Mouse (Mus musculus) adipocyte (in vitro differentiated cells): ENCODE results near the gene Tbx10.
"Not testable (repeated sequence)": the region's sequence is repeated elsewhere in the genome, so short reads cannot be mapped to it uniquely, and the experiment has no call there.

Experiments
- DNase-seq: peaks from one replicate; pipeline ENCODE4 v3.0.0-alpha.2; 2016; ENCODE audit warnings: low spot score

Tbx10 gene

DNA sequence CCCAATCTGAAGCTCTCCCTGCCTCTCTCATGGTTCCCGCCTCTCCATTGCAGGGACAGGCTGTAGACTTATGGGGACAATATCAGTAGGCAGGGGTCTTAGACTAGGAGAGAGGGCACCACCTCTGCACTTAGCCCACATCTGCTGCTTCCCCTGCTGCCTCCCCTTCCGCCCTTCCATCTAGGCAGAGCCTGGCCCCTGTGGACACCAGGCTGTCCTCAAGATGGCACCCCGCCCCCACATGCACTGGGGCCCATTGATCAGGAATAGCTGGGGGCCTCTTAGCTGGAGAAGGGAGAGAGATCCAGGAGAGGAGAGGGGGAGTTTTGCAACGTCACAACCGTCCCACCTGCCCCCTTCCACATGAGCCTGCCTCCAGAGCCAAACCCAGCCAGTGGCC, at the start of gene Tbx10:
TSS of gene Tbx10 (plus strand) at position 337 of the 400 bp plus-strand sequence.
- no peak for DNase-seq

DNA sequence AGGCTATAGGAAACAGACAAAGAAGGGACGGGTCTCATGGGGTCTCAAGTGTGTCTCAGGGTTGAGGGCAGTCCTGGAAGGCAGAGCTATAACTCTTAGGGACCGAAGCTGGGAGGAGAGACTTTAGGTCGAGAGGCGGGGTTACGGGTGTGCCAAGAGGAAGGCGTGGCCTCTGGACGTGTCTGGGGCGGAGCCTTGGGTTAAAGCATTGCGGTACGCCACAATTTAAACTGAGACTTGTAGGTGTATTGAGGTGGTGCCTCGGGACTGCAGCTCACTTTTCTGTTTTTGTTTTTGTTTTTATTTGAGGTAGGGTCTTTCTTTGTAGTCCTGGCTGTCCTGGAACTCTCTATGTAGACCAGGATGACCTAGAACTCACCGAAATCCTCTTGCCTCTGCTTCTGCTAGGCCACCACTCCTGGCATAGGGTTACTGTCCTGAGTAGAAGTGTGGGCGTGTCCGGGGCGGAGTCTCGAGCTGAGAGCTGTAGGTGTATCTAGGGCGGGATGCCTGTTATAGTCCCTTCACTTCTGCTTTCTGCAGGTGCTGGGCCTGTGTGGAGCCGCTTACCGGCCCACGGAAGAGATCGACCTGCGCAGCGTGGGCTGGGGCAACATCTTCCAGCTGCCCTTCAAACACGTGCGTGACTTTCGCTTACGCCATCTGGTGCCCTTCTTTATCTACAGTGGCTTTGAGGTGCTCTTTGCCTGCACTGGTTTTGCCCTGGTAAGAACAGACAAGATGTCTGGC, 49.4 kb upstream of the Tbx10 start:
- DNase-seq, result no peak

DNA sequence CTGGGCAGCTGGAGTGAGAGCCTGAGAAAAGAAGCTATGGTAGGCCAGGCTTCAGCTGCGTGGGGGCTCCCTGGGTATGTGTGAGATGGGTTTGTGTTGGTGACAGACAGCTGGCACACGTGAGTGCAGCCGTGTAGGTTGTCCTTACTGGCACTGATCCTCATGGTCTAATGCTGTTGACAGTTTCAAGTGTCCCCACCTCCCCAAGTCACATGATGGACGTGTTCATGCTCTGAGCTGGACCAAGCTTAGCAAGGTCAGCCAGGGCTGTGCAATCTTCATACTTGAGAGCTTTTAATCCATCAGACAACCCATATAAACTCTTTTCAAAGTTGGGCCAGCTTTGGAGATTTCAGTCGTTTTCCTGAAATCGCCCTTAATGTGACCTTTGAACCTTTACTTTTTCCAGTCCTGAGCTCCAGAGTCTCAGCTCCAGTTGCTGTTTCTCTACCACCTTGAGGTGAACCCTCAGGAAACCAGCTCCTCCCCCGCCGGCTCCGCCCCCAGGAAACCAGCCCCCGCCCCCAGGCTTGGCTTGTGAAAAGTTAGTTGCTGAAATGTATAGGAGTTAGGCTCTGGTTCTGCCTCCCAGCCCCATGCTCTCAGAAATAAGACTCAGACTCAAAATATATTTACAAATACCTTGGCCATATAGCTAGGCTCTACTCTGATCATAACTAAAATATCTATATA, 46.5 kb upstream of the Tbx10 start:
- no peak for DNase-seq

DNA sequence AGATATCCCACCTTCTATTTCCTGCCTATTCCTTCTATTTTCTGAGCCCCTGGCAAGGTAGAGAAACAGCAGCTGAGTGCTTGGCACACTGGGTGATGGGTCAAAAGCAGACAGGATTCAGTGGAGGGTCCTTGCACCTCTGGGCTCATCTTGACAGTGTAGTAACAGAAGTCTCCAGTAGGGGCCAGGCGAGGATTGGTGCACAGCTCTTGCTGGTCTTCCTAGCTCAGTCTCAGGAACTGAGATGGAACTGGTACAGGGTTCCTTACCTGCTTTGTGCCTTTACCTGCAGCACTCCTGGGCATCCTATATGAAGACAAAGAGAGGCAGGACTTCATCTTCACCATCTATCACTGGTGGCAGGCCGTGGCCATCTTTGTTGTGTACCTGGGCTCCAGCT, 45.8 kb upstream of the Tbx10 start:
- peak; percentile 81 for DNase-seq

DNA sequence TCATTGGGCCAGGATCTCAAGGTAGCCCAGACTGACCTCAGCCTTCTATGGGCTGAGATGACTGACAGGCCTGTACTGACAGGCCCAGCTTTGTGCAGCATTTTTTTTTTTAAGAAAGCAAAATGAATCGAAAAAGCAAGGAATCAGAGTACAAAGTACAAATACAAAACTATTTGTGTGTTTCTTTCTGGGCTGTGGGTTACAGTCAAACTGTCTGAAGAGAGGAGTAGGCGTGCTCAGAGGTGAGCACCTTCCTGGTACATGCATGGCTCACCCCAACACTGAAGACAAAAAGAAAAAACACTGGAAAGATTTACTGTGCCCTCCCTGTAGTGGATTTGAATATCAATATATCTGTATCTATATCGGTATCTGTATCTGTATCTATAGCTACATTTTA, 44.7 kb upstream of the Tbx10 start:
- no peak for DNase-seq

DNA sequence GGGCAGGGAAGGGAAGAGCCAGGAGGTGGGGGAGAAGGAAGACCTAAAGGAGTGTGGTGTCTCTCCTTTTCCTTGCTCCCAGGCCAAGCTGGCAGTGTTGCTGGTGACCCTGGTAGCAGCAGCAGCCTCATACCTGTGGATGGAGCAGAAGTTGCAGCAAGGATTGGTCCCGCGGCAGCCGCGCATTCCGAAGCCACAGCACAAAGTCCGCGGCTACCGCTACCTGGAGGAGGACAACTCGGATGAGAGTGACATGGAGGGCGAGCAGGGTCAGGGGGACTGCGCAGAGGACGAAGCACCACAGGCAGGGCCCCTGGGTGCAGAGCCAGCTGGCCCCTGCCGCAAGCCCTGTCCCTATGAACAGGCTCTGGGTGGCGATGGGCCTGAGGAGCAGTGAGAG, 44.0 kb upstream of the Tbx10 start:
- no peak for DNase-seq

DNA sequence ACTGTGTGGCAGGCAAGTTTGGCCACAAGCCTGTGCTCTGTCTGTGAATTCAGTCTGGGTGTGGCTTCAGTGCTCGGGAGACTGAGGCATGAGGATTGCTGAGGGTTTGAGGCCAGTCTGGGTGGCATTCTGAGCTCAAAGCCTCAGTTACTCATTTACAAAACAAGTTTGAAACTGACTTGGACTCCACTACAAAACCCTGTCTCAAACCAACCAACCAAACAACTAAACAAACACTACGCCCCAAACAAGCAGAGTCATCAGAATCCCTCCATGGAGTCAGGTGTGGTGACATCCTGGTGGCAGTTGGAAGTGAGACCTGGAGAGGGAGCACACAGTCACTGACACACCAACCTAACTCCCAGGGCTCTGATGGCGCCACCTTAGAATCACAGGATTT, 42.2 kb upstream of the Tbx10 start:
- no peak for DNase-seq

DNA sequence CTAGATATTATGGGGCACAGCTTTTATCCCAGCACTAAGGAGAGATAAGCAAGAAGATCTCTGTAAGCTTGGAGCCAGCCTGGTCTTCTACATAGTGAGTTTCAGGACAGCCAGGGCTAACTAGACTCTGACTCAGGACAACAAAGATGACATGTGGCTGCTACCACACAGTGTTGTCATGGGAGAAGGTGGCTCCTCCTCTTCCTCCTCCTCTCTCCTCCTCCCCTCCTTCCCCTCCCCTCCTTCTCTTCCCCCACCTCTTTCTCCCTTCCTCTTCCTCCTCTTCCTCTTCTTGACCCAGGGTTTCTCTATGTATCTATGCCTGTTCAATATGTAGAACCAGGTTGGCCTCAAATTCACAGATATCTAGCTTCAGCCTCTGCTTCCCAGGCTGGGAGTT, 41.1 kb upstream of the Tbx10 start:
- no peak for DNase-seq

DNA sequence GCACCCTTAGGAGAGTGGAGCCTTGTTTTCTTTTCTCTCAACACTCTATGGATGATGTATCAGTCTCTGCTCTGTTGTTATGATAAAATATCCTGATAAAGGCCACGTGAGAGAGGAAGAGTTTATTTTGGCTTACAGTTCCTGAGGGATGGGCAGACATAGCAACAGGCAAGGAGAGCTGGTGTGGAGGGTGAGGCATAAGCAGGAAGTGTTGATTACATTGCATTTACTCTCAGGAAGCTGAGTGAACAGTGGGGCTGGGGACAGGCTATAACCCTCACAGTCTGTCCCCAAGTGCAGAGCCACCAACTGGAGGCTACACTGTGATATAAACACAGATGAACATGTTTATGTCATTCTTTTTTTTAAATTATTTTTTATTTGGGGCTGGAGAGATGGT, 40.5 kb upstream of the Tbx10 start:
- DNase-seq, result no peak

DNA sequence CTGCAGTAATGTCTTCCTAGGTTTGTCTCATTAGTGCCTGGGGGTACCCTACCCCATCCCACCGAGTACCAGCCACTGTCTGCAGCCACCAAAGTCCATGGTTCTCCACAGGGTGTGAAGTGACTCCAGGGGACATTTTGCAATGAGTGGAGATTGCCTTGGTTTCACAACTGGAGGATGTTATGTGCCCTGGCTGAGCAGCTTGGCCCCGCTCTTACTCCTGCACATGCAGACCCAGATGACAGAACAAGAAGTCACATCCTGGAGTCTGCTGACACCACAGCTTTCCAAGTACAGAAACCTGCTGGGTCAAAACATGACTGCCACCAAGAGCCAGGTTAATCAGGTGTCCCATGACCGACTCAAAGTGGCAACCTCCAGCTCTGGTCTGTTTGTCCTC, 37.5 kb upstream of the Tbx10 start:
- DNase-seq, result peak; percentile 30

DNA sequence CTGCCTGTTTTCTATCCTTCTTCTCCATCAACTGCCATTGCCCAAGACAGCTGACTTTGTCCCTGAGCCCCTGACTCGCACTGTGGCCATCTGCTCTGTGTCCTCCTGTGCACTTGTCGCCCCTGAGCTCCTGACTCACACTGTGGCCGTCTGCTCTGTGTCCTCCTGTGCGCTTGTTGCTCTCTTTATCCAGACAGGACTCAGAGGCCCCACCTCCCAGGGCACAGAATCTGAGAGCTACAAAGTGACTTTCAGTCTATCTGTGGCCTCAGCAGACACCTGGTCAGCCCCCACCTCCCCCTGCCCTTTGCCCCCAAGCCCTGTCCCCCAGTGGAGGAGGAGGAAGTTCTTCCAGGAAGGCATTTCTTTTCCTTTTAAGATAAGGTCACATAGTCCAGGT, 36.7 kb upstream of the Tbx10 start:
- no peak for DNase-seq

DNA sequence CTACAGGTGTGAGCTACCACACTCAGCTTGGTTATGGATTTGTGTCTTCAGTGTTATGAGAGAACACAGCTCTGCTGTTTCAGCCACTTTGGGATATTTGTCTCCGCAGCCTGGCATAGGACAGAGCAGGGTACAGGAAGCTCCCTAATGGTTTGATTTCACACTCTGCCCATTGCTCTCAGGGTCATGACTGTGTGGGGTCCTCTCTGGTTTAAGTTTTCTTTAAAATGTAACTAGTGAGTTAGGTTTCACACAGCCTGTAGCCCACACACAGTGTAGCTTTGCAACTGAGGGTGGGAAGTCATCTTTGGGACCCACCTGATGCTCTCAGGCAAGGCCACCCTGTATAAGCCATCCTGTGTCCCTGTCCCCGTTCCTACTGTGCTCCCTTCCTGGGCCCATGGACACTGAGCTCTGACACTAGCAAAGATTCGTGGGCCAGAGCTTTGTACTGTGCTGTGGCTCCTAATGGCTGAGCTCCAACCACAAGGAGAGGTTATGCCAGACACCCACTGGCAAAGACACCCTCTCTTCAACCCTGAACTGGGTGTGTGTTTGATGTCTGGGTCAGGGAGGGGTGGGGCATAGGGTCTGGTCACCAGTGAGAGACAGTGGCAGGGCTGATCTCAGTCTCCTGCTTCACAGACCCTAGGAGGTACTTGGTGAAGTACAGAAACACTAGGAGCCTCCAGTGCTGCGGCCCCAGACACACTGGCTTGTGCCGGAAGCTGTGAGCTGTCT, 35.1 kb upstream of the Tbx10 start:
- not testable (repeated sequence) for DNase-seq

DNA sequence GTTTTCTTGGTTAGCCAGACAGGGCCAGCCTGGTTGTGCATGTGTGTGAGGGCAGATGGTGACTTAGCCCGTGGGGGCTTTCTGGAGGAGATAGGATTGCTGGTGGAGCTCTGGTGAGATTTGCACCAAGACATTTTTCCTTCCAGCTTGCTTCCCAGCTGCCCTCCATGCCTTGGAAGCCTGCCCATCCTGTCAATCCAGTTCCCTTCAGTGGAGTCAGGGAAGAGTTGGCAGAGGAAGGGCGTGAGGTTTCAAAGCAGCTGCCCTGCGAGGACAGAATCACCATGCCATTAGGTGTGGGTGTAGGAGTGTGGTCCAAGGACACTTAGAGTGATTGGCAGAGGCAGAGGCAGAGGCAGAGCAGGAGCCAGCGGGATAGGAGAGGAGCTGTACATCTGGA, 34.1 kb upstream of the Tbx10 start, which contains the start of gene Aldh3b3:
TSS of gene Aldh3b3 (plus strand) at position 176 of the 400 bp plus-strand sequence.
- DNase-seq, result peak; percentile 66

DNA sequence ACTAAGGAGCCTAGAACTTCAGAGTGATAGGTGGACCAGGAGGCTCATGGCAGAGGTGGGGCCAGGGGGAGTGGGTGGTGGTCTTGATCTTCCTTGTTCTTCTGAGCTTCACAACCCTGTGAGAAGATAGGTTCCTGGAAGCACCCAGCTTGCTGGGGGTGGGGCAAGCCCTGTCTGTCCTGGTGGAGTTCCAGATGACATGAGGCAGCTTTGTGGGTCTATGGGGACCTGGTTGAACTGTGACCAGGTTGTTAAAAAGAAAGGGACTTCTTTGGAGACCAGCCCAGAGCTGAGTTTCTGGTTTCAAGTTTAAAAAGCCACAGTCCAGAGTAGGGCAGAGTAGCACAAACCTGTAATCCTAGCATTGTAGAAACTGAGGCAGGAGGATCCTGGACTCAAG, 33.5 kb upstream of the Tbx10 start:
- DNase-seq, result peak; percentile 62

DNA sequence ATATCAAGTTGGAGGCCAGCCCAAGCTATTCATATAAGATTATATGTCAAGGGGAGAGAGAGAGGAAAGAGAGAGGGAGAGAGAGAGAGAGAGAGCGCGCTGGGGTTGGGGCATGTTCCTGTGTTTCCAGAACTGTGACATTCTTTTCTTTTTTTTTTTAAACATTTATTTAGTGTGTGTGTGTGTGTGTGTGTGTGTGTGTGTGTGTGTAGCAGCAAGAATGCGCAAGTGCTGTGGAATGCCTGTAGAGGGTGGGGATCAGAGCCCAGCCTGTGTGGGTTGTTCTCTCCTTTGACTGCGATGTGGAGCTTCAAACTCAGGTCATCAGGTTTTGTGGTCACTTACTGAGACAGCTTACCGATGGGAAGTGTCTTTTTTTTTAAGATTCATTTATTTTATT, 32.3 kb upstream of the Tbx10 start:
- no peak for DNase-seq

DNA sequence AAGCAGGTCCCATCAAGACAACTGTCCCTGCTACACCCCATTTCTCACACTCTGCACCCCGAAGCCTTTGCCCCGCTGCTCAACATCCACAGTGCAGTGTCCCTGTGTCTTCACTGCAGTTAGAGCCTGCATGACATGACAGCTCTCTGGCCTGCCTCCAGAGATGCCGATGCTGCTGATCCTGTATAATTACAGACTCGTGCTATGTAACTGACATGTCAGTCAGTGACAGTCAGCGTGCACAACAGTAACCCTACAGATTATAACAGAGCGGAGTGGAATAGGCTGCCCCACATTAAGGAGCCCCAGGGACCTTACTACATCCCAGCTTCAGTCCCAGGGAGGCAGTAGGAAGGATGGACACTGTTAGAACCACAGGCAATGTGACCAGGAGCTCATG, 30.7 kb upstream of the Tbx10 start:
- not testable (repeated sequence) for DNase-seq

DNA sequence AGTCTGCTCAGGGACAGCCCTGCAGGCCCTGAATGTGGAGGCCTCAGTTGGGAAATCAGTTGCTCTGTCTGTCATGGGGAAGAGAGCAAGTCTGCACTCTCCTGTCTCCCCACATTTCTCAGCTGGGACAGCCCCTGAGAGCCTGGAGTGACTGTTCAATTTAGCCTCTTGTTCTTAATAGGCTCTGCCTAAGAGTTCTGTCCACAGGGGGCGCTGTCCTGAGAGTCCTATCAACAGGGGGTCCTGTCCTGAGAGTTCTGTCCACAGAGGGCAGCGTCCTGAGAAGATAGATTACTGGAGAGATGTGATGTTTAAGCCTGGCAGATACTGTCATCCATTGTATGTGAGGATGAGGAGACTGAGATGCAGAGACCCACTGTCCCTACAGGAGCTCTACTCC, 30.1 kb upstream of the Tbx10 start:
- peak; percentile 51 for DNase-seq

DNA sequence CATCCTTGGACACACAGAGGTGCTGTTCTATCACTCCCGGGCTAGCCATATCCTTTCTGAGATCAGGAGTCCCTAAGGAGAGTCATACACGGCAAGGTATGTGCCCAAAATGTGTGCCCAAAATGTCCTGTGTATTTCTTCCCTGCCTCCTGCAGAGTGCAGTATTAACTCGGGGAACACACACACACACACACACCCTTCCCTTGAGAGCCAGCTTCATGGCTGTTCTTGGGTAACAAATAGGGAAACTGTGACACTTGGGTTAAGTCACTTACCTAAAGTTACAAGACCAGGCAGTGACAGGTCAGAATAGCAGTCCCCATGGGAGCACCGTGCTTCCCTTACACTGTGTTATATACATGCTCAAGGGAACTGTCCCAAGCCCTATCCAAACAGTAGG, 28.5 kb upstream of the Tbx10 start:
- no peak for DNase-seq

DNA sequence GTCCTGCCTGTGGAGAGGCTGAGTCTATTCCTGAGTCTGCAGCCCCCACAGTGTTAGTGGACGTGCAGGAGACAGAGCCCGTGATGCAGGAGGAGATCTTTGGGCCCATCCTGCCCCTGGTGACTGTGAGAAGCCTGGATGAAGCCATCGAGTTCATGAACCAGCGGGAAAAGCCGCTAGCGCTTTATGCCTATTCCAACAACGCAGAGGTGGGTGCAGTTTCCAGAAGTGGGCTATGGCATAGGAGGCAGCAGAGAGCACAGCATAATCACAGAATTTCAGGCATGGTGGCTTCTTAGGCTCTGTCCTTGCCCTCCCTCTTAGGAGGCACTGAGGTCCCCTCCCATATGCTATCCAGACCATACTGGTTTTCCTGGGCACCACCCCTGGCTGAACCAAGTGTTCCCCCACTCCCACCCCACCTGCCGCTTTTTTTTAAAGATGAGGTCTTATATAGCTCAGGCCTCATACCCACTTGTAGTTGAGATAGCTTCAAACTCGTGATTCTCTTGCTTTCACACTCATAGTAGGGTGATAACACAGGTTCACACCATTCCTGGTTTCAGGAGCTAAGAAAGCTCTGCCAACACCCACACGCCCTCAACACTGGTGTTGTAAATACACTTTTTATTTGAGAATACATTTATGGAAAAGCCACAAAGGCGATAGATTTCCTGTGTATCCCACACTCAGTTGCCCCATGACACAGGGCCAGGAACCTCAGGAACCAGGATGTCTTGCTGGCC, 26.0 kb upstream of the Tbx10 start:
- DNase-seq, result no peak

DNA sequence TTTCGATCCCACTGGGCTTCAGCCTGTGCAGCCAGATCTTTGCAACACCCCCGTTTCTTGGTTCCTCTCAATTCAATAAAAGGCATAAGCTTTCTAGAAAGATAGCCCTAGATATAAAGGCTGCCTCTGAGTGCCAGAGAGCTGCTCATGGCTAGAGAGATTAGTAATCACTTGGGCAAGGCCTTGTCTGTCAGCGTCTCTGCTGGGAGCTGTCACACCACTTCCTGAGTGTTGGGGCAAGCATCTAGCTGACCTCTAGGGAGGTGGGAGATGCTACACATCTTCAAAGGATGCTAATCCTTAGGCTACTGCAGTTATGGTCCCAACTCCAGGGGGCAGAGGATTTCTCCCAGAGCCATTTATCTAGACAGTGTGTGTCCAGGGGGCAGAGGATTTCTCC, 25.3 kb upstream of the Tbx10 start:
- DNase-seq, result no peak

DNA sequence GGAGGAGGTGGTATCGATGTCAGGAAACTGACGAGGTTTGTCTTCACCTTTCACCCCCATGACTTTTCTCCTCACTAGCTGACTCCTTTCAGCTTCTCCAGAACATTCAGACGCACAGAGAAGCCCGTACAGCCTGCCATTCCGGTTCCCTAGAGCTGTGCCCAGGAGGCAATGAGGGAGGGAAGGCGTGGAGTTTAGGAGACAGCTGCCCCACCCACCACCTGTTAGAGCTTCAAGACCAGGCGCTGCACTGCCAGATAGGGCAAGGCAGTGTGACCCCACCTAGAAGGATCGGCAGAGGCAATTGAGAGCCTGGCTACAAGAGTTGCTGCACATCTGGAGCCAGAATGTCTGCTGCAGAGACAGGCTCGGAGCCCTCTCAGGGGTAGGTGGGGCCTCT, 20.3 kb upstream of the Tbx10 start, which contains the start of gene Aldh3b2:
TSS of gene Aldh3b2 (plus strand) at position 100 of the 400 bp plus-strand sequence.
- DNase-seq, result peak; percentile 38

DNA sequence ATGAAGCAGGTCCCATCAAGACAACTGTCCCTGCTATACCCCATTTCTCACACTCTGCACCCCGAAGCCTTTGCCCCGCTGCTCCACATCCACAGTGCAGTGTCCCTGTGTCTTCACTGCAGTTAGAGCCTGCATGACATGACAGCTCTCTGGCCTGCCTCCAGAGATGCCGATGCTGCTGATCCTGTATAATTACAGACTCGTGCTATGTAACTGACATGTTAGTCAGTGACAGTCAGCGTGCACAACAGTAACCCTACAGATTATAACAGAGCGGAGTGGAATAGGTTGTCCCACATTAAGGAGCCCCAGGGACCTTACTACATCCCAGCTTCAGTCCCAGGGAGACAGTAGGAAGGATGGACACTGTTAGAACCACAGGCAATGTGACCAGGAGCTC, 17.9 kb upstream of the Tbx10 start:
- not testable (repeated sequence) for DNase-seq
